Mouse (Mus musculus): ENCODE measurements around the gene Grk1.
A peak's percentile ranks its signal among the peaks of the same experiment; 100 is the strongest.

Gene Grk1

GRCm38 (mm10) chr8:13404666-13405131 is at the start of gene Grk1:
Grk1 (plus strand) TSS chr8:13405081.
- no peak for DNase-seq

- DNase-seq: no peak
Measured at GRCm38 (mm10) chr8:13356221-13356620, 48.7 kb upstream of the Grk1 start.

- no peak for DNase-seq
Measured at GRCm38 (mm10) chr8:13356681-13357080, 48.2 kb upstream of the Grk1 start.

- DNase-seq: no peak
Measured at GRCm38 (mm10) chr8:13360213-13360612, 44.7 kb upstream of the Grk1 start.

GRCm38 (mm10) chr8:13361865-13362264 is 43.0 kb upstream of the Grk1 start:
- no peak for DNase-seq

GRCm38 (mm10) chr8:13373151-13373662 is 31.7 kb upstream of the Grk1 start:
- DNase-seq: no peak

- DNase-seq: no peak
Measured at GRCm38 (mm10) chr8:13381630-13382029, 23.3 kb upstream of the Grk1 start.

- no peak for DNase-seq
Measured at GRCm38 (mm10) chr8:13382536-13382935, 22.3 kb upstream of the Grk1 start.

- no peak for DNase-seq
Measured at GRCm38 (mm10) chr8:13382999-13383398, 21.9 kb upstream of the Grk1 start.

GRCm38 (mm10) chr8:13386366-13386765 is 18.5 kb upstream of the Grk1 start:
- no peak for DNase-seq

GRCm38 (mm10) chr8:13387728-13388127 is 17.2 kb upstream of the Grk1 start:
- DNase-seq: no peak

- DNase-seq: no peak
Measured at GRCm38 (mm10) chr8:13388744-13389143, 16.1 kb upstream of the Grk1 start.

- DNase-seq: no peak
Measured at GRCm38 (mm10) chr8:13393869-13394268, 11.0 kb upstream of the Grk1 start.

GRCm38 (mm10) chr8:13396725-13397124 is 8.2 kb upstream of the Grk1 start, which contains the start of gene Atp4b:
Atp4b (minus strand) TSS chr8:13396825.
- DNase-seq: no peak

GRCm38 (mm10) chr8:13403517-13403916 is 1.4 kb upstream of the Grk1 start:
- no peak for DNase-seq

- no peak for DNase-seq
Measured at GRCm38 (mm10) chr8:13406011-13406410, 1.1 kb downstream of the Grk1 start.

GRCm38 (mm10) chr8:13411597-13411996 is 6.7 kb downstream of the Grk1 start:
- DNase-seq: peak; percentile 58 to 68

GRCm38 (mm10) chr8:13412891-13413558 is 8.1 kb downstream of the Grk1 start:
- DNase-seq: peak; percentile 61 to 68

GRCm38 (mm10) chr8:13413823-13414390 is 9.0 kb downstream of the Grk1 start:
- peak in 1 of 2 experiments; percentile 11 for DNase-seq

- no peak for DNase-seq
Measured at GRCm38 (mm10) chr8:13415879-13416278, 11.0 kb downstream of the Grk1 start.

GRCm38 (mm10) chr8:13419111-13419639 is 14.3 kb downstream of the Grk1 start:
- DNase-seq: no peak

GRCm38 (mm10) chr8:13420970-13421369 is 16.1 kb downstream of the Grk1 start:
- no peak for DNase-seq

- DNase-seq: no peak
Measured at GRCm38 (mm10) chr8:13427351-13427750, 22.5 kb downstream of the Grk1 start.

- DNase-seq: no peak
Measured at GRCm38 (mm10) chr8:13428156-13428555, 23.3 kb downstream of the Grk1 start.

Measured in cerebellum, adult 18-20 months (tissue).